Mouse (Mus musculus) kidney, postnatal 14 days (tissue): ENCODE measurements at regions not wholly inside any gene's neighbourhood (a gene's known extent, or its start where the extent isn't known, plus 50 kb on each side); places are given as distances from the start of the nearest gene placed in this dataset.
A peak's percentile ranks its signal among the peaks of the same experiment; 100 is the strongest.

Experiments used
- DNase-seq: peaks from one replicate; pipeline ENCODE4 v3.0.0; 2022; ENCODE audit warnings: mixed read lengths

- DNase-seq, result peak; percentile 61
Observed at GRCm38 (mm10) chr11:34975771-34976302, 142.4 kb upstream of the Spdl1 start.

- peak; percentile 54 for DNase-seq
Observed at GRCm38 (mm10) chr11:34973467-34973921, 140.1 kb upstream of the Spdl1 start.

GRCm38 (mm10) chr11:34973012-34973411 lies 139.6 kb upstream of the Spdl1 start:
- DNase-seq, result no peak

GRCm38 (mm10) chr11:34959291-34959690 lies 125.8 kb upstream of the Spdl1 start:
- DNase-seq, result no peak

GRCm38 (mm10) chr11:34941486-34942456 lies 108.3 kb upstream of the Spdl1 start:
- DNase-seq, result peak; percentile 27

GRCm38 (mm10) chr11:34940151-34940550 lies 106.7 kb upstream of the Spdl1 start:
- DNase-seq, result no peak

- no peak for DNase-seq
Observed at GRCm38 (mm10) chr11:34939002-34939401, 105.6 kb upstream of the Spdl1 start.

GRCm38 (mm10) chr11:34932191-34932590 lies 98.8 kb upstream of the Spdl1 start:
- DNase-seq, result no peak

GRCm38 (mm10) chr11:34917175-34917574 lies 83.7 kb upstream of the Spdl1 start:
- no peak for DNase-seq

GRCm38 (mm10) chr11:34909841-34910240 lies 76.4 kb upstream of the Spdl1 start:
- peak; percentile 4 for DNase-seq

- DNase-seq, result no peak
Observed at GRCm38 (mm10) chr11:34904271-34904670, 70.8 kb upstream of the Spdl1 start.

GRCm38 (mm10) chr11:34899400-34899799 lies 66.0 kb upstream of the Spdl1 start:
- peak; percentile 10 for DNase-seq

- DNase-seq, result no peak
Observed at GRCm38 (mm10) chr11:34895624-34896023, 62.2 kb upstream of the Spdl1 start.

GRCm38 (mm10) chr11:34888374-34889136 lies 55.1 kb upstream of the Spdl1 start:
- DNase-seq, result no peak

GRCm38 (mm10) chr11:34887587-34887986 lies 54.1 kb upstream of the Spdl1 start:
- DNase-seq, result no peak
